Comparison of ENCODE assay signal across 8 mouse cellular contexts in genomic region chr3:97681321-97682158, GRCm38 (mm10). TPM values are rescaled to one million over a fixed set of nuclear protein-coding genes. Genes with fewer than 3 reads are reported as not detected.
A peak's percentile ranks its signal among the peaks of the same experiment; 100 is the strongest.
DNase-seq lines count a peak whose midpoint lies in the region; ATAC-seq and TF ChIP-seq lines count a peak whose summit lies in the region.

No protein-coding gene starts in this region.

- peak overlapping the region; percentile 72 for H3K9ac ChIP-seq in MEL (ENCODE audit: control insufficient read depth, low read depth, low read length, poor library complexity, severe bottlenecking)
- H3K9ac ChIP-seq in forebrain, embryonic 13.5 days: peak overlapping the region; percentile 50
- H3K9ac ChIP-seq in lung, postnatal 0 days (replicated peaks; ENCODE audit: low read depth): peak overlapping the region; percentile 23; the same call in 1 of the 2 replicates

- H3K27me3 ChIP-seq in MEL (ENCODE audit: control insufficient read depth in 1 of 2, insufficient read depth in 2 of 2, low read length in 2 of 2): no peaks in the 10 kb centered on the region
- peaks cover 44% of the 10 kb centered on the region for H3K27me3 ChIP-seq in forebrain, embryonic 13.5 days
- H3K27me3 ChIP-seq in hindbrain, embryonic 10.5 days (ENCODE audit: insufficient read depth, poor library complexity, severe bottlenecking): peaks cover 52% of the 10 kb centered on the region
- no peaks in the 10 kb centered on the region for H3K27me3 ChIP-seq in lung, postnatal 0 days (replicated peaks; ENCODE audit: insufficient read depth, low read length)

- no peak for TF ChIP-seq POLR2A in MEL (IDR thresholded peaks at IDR 0.05; ENCODE audit: control insufficient read depth in 1 of 2, insufficient read depth in 1 of 2, low read depth in 1 of 2, low read length in 2 of 2, poor library complexity in 1 of 2)

- no peaks in the 10 kb centered on the region; the same call in 1 of the 2 replicates for H3K79me2 ChIP-seq in MEL (ENCODE audit: control insufficient read depth, insufficient read depth, low read length, poor library complexity)

- H3K4me1 ChIP-seq in MEL (ENCODE audit: control insufficient read depth in 1 of 2, insufficient read depth in 2 of 2, low read length in 2 of 2): peaks cover 2 to 12% of the 10 kb centered on the region in 2 experiments; a peak in 3 of 4 replicates
- H3K4me1 ChIP-seq in forebrain, embryonic 13.5 days: peaks cover 22% of the 10 kb centered on the region
- H3K4me1 ChIP-seq in hindbrain, embryonic 10.5 days (replicated peaks): peaks cover 34% of the 10 kb centered on the region
- peaks cover 11% of the 10 kb centered on the region; the same call in 1 of the 2 replicates for H3K4me1 ChIP-seq in lung, postnatal 0 days (ENCODE audit: insufficient read depth, low read depth, low read length)

- ATAC-seq in forebrain, embryonic 13.5 days: peak; percentile 46
- 0 out of 2 replicates have a peak, but pooled peaks have one; percentile 9 for ATAC-seq in lung, postnatal 0 days

- DNase-seq in MEL (ENCODE audit: low read depth, low spot score): peak; percentile 96
- DNase-seq in cerebellum, adult 11 months: peak; percentile 42
- peak; percentile 82 for DNase-seq in hindbrain, embryonic 10.5 days (ENCODE audit: low spot score)
- peak; percentile 63 for DNase-seq in layer of hippocampus, adult 9-10 months (ENCODE audit: low spot score)
- peak; percentile 87 for DNase-seq in lung, postnatal 0 days (ENCODE audit: low spot score)
- peak; percentile 60 for DNase-seq in ovary, adult 18-20 months (ENCODE audit: low spot score)
- DNase-seq in thymus, postnatal 14 days: peak; percentile 75

- TF ChIP-seq CTCF in MEL (IDR thresholded peaks at IDR 0.05 in 2 of 3, conservative IDR thresholded peaks at IDR 0.05 in 1 of 3; ENCODE audit: control insufficient read depth in 1 of 3, insufficient read depth in 1 of 3, low read depth in 2 of 3, low read length in 3 of 3, poor library complexity in 1 of 3, severe bottlenecking in 1 of 3): peak; percentile 63 to 99 (median 86)
- TF ChIP-seq CTCF in lung, postnatal 0 days (IDR thresholded peaks at IDR 0.05): peak; percentile 79

- TF ChIP-seq EP300 in MEL (IDR thresholded peaks at IDR 0.05; ENCODE audit: low read depth in 1 of 2, low read length in 2 of 2): peak in 1 of 2 experiments; percentile 30; a peak in 1 of 4 replicates
- peak; percentile 18; the same call in 1 of the 2 replicates for TF ChIP-seq EP300 in lung, postnatal 0 days (IDR thresholded peaks at IDR 0.05)

- peaks cover 0 to 5% of the 10 kb centered on the region in 2 experiments; a peak in 2 of 4 replicates for H3K36me3 ChIP-seq in MEL (ENCODE audit: control insufficient read depth in 1 of 2, insufficient read depth in 2 of 2, low read length in 2 of 2)
- H3K36me3 ChIP-seq in forebrain, embryonic 13.5 days (ENCODE audit: poor library complexity, severe bottlenecking): no peaks in the 10 kb centered on the region
- no peaks in the 10 kb centered on the region for H3K36me3 ChIP-seq in hindbrain, embryonic 10.5 days
- no peaks in the 10 kb centered on the region for H3K36me3 ChIP-seq in lung, postnatal 0 days (ENCODE audit: insufficient read depth, low read length)

- H3K27ac ChIP-seq in MEL (ENCODE audit: control insufficient read depth, low read depth, low read length): peak overlapping the region; percentile 68
- H3K27ac ChIP-seq in forebrain, embryonic 13.5 days: no peak overlapping the region
- H3K27ac ChIP-seq in hindbrain, embryonic 10.5 days: peak overlapping the region; percentile 59
- no peak overlapping the region for H3K27ac ChIP-seq in lung, postnatal 0 days (ENCODE audit: low read length)

- TF ChIP-seq RAD21 in MEL (IDR thresholded peaks at IDR 0.05; ENCODE audit: low read depth, low read length): peak; percentile 98

- peak overlapping the region; percentile 67 to 80 for H3K4me3 ChIP-seq in MEL (ENCODE audit: control insufficient read depth in 1 of 2, insufficient read depth in 1 of 2, low read depth in 2 of 2, low read length in 2 of 2)
- peak overlapping the region; percentile 40 for H3K4me3 ChIP-seq in forebrain, embryonic 13.5 days
- H3K4me3 ChIP-seq in hindbrain, embryonic 10.5 days: peak overlapping the region; percentile 56
- H3K4me3 ChIP-seq in lung, postnatal 0 days (ENCODE audit: low read depth, low read length): peak overlapping the region; percentile 39

- peak overlapping the region; percentile 74 for H3K4me2 ChIP-seq in forebrain, embryonic 13.5 days
- peak overlapping the region; percentile 82 for H3K4me2 ChIP-seq in lung, postnatal 0 days (replicated peaks; ENCODE audit: low read depth, low read length)

- under 1% methylated on average over 33 of the region's 33 CpGs for WGBS in forebrain, embryonic 13.5 days
- WGBS in hindbrain, embryonic 10.5 days: 1% methylated on average over 33 of the region's 33 CpGs
- WGBS in lung, postnatal 0 days: 3% methylated on average over 33 of the region's 33 CpGs

- H3K9me3 ChIP-seq in MEL (replicated peaks; ENCODE audit: insufficient read depth, low read length): no peaks in the 10 kb centered on the region
- no peaks in the 10 kb centered on the region for H3K9me3 ChIP-seq in forebrain, embryonic 13.5 days (replicated peaks)
- no peaks in the 10 kb centered on the region for H3K9me3 ChIP-seq in hindbrain, embryonic 10.5 days
- H3K9me3 ChIP-seq in lung, postnatal 0 days (ENCODE audit: low read length): no peaks in the 10 kb centered on the region

TF ChIP-seq in MEL, 35 proteins besides CTCF, POLR2A, EP300 and RAD21 (continues in another document):
- TF ChIP-seq NELFE (IDR thresholded peaks at IDR 0.05; ENCODE audit: low read depth, low read length): 0 out of 2 replicates have a peak, but pooled peaks have one; percentile 11
- TF ChIP-seq MYB (IDR thresholded peaks at IDR 0.05; ENCODE audit: low read depth, low read length): no peak; the same call in 1 of the 2 replicates
- TF ChIP-seq CHD2 (IDR thresholded peaks at IDR 0.05; ENCODE audit: low read length): no peak
- TF ChIP-seq KAT2A (conservative IDR thresholded peaks at IDR 0.05; ENCODE audit: low read depth, low read length): no peak; the same call in 1 of the 2 replicates
- no peak; the same call in 1 of the 2 replicates for TF ChIP-seq MEF2A (IDR thresholded peaks at IDR 0.05; ENCODE audit: extremely low read depth, insufficient replicate concordance, low read depth, low read length, poor library complexity, severe bottlenecking)
- TF ChIP-seq GABPA (IDR thresholded peaks at IDR 0.05; ENCODE audit: low read depth, low read length): no peak
- TF ChIP-seq ZKSCAN1 (IDR thresholded peaks at IDR 0.05; ENCODE audit: low read depth, low read length): peak; percentile 34; the same call in 1 of the 2 replicates
- TF ChIP-seq E2F4 (IDR thresholded peaks at IDR 0.05; ENCODE audit: borderline replicate concordance, low read depth, low read length): no peak
- TF ChIP-seq ETS1 (IDR thresholded peaks at IDR 0.05; ENCODE audit: low read depth, low read length): peak; percentile 23; the same call in 1 of the 2 replicates
- peak; percentile 91 for TF ChIP-seq SIN3A (IDR thresholded peaks at IDR 0.05; ENCODE audit: low read length)
- peak; percentile 81; the same call in 1 of the 2 replicates for TF ChIP-seq MAZ (IDR thresholded peaks at IDR 0.05; ENCODE audit: low read depth, low read length)
- 0 out of 2 replicates have a peak, but pooled peaks have one; percentile 36 for TF ChIP-seq JUND (IDR thresholded peaks at IDR 0.05; ENCODE audit: low read depth, low read length)
- peak; percentile 57 for TF ChIP-seq MAX (IDR thresholded peaks at IDR 0.05; ENCODE audit: low read length)
- peak; percentile 90 for TF ChIP-seq SMC3 (IDR thresholded peaks at IDR 0.05; ENCODE audit: low read depth, low read length)
- peak; percentile 29 for TF ChIP-seq TCF12 (IDR thresholded peaks at IDR 0.05; ENCODE audit: low read depth, low read length)
- no peak for TF ChIP-seq CHD1 (IDR thresholded peaks at IDR 0.05; ENCODE audit: low read depth, low read length)
- peak; percentile 30; the same call in 1 of the 2 replicates for TF ChIP-seq NRF1 (IDR thresholded peaks at IDR 0.05; ENCODE audit: insufficient read depth, low read depth, low read length, poor library complexity, severe bottlenecking)
- no peak; the same call in 1 of the 2 replicates for TF ChIP-seq MXI1 (IDR thresholded peaks at IDR 0.05; ENCODE audit: low read depth, low read length)
- TF ChIP-seq POLR2AphosphoS2 (IDR thresholded peaks at IDR 0.05; ENCODE audit: low read length): no peak
- TF ChIP-seq RCOR1 (IDR thresholded peaks at IDR 0.05; ENCODE audit: low read depth, low read length): peak; percentile 10; the same call in 1 of the 2 replicates
- no peak for TF ChIP-seq TAL1 (IDR thresholded peaks at IDR 0.05; ENCODE audit: low read length)
- TF ChIP-seq ELF1 (IDR thresholded peaks at IDR 0.05; ENCODE audit: low read depth, low read length): peak; percentile 50
- no peak for TF ChIP-seq ZNF384 (IDR thresholded peaks at IDR 0.05; ENCODE audit: low read depth, low read length)

RNA-seq across cellular contexts. Expression of gene Gm17651, which starts 7.0 kb away (rescaled TPM):
- not detected in 2 replicates for total RNA-seq in MEL (2012; rRNA removed)
- not detected for polyA plus RNA-seq in MEL (2012; ENCODE audit: insufficient read depth in 1 of 2, insufficient read length in 2 of 2, low read depth in 1 of 2, low replicate concordance in 2 of 2, missing spikeins in 1 of 2)
- polyA plus RNA-seq in forebrain, embryonic 13.5 days (2015; fragmentation: Nextera tagmentation; extraction: Ambion mirVana): not detected in 2 replicates
- not detected in 2 replicates for polyA plus RNA-seq in hindbrain, embryonic 10.5 days (2016; fragmentation: Nextera tagmentation; extraction: Ambion mirVana)
- not detected in 2 replicates for polyA plus RNA-seq in lung, postnatal 0 days (2015; fragmentation: Nextera tagmentation; extraction: Ambion mirVana)

RNA-seq across cellular contexts. Expression of gene Prkab2, which starts 23.5 kb away (rescaled TPM):
- total RNA-seq in MEL (2012; rRNA removed): 2.5 and 3.3 TPM in 2 replicates
- polyA plus RNA-seq in MEL (2012; ENCODE audit: insufficient read depth in 1 of 2, insufficient read length in 2 of 2, low read depth in 1 of 2, low replicate concordance in 2 of 2, missing spikeins in 1 of 2): 1 to 10 TPM in 1 of 2 experiments, not detected in 1; 7.0 TPM
- polyA plus RNA-seq in forebrain, embryonic 13.5 days (2015; fragmentation: Nextera tagmentation; extraction: Ambion mirVana): 5.6 and 6.8 TPM in 2 replicates
- 6.4 and 7.4 TPM in 2 replicates for polyA plus RNA-seq in hindbrain, embryonic 10.5 days (2016; fragmentation: Nextera tagmentation; extraction: Ambion mirVana)
- 3.1 and 3.7 TPM in 2 replicates for polyA plus RNA-seq in lung, postnatal 0 days (2015; fragmentation: Nextera tagmentation; extraction: Ambion mirVana)

RNA-seq across cellular contexts. Expression of gene Fmo5, which starts 52.9 kb away (rescaled TPM):
- total RNA-seq in MEL (2012; rRNA removed): 0.12 and 0.16 TPM in 2 replicates
- under 1 TPM in 1 of 2 experiments, not detected in 1; 0.39 TPM for polyA plus RNA-seq in MEL (2012; ENCODE audit: insufficient read depth in 1 of 2, insufficient read length in 2 of 2, low read depth in 1 of 2, low replicate concordance in 2 of 2, missing spikeins in 1 of 2)
- 0.39 and 0.43 TPM in 2 replicates for polyA plus RNA-seq in forebrain, embryonic 13.5 days (2015; fragmentation: Nextera tagmentation; extraction: Ambion mirVana)
- 0.50 and 0.76 TPM in 2 replicates for polyA plus RNA-seq in hindbrain, embryonic 10.5 days (2016; fragmentation: Nextera tagmentation; extraction: Ambion mirVana)
- 6.1 and 6.5 TPM in 2 replicates for polyA plus RNA-seq in lung, postnatal 0 days (2015; fragmentation: Nextera tagmentation; extraction: Ambion mirVana)

Comparison
In these comparisons a context has a peak if more than half of its experiments do, and no peak if none do; other contexts are left out.
1. DNase-seq: peak in every context shown above with its lines; median percentile 96 in MEL; 87 in lung, postnatal 0 days; 82 in hindbrain, embryonic 10.5 days; 75 in thymus, postnatal 14 days; 63 in layer of hippocampus, adult 9-10 months; 60 in ovary, adult 18-20 months; 42 in cerebellum, adult 11 months.
2. H3K27ac ChIP-seq: peak in MEL (single experiment) and hindbrain, embryonic 10.5 days (single experiment); none in forebrain, embryonic 13.5 days (single experiment) and lung, postnatal 0 days (single experiment).
3. Peak in every context shown above with its lines, with median percentiles within 50 percentile points of each other: H3K4me3 ChIP-seq and H3K9ac ChIP-seq.